Mouse (Mus musculus) kidney, embryonic 14.5 days (tissue): ENCODE measurements at regions not wholly inside any gene's neighbourhood (a gene's known extent, or its start where the extent isn't known, plus 50 kb on each side); places are given as distances from the start of the nearest gene placed in this dataset.
A peak's percentile ranks its signal among the peaks of the same experiment; 100 is the strongest.

ENCODE experiments used
- ATAC-seq: fragments of 200-750 bp; cut with Nextera tagmentation; 2 replicates; pipeline ENCODE4 v1.8.0; 2017; ENCODE audit warnings: moderate number of reproducible peaks, mild to moderate bottlenecking, moderate TSS enrichment, moderate library complexity; ENCODE audit not compliant: low FRiP score, low TSS enrichment
- H3K27ac ChIP-seq: fragments of 300-500 bp; sonication (generic); 2 replicates; pipeline ENCODE4 v1.5.1; 2014; ENCODE audit warnings: low read depth, mild to moderate bottlenecking, low read length, moderate library complexity, mixed read lengths
- H3K27me3 ChIP-seq: fragments of 300-500 bp; sonication (generic); 2 replicates; pipeline ENCODE4 v1.6.1; 2014; ENCODE audit warnings: mild to moderate bottlenecking, low read length; ENCODE audit not compliant: control insufficient read depth, insufficient read depth
- H3K36me3 ChIP-seq: fragments of 300-500 bp; sonication (generic); 2 replicates; pipeline ENCODE4 v1.6.1; 2014; ENCODE audit warnings: low read length, mixed read lengths; ENCODE audit not compliant: control insufficient read depth, insufficient read depth
- H3K4me1 ChIP-seq: fragments of 300-500 bp; sonication (generic); 2 replicates; pipeline ENCODE4 v1.6.1; 2014; ENCODE audit warnings: low read length, mixed read lengths; ENCODE audit not compliant: control insufficient read depth, insufficient read depth
- H3K4me2 ChIP-seq: fragments of 300-500 bp; sonication (generic); replicated peaks from 2 replicates; pipeline ENCODE4 v1.6.1; 2014; ENCODE audit warnings: low read depth, mild to moderate bottlenecking, low read length
- H3K4me3 ChIP-seq: fragments of 300-500 bp; sonication (generic); 2 replicates; pipeline ENCODE4 v1.5.1; 2014; ENCODE audit warnings: mild to moderate bottlenecking, low read length
- H3K9ac ChIP-seq: fragments of 300-500 bp; sonication (generic); 2 replicates; pipeline ENCODE4 v1.6.1; 2014; ENCODE audit warnings: low read depth, mild to moderate bottlenecking, low read length, moderate library complexity
- H3K9me3 ChIP-seq: fragments of 300-500 bp; sonication (generic); 2 replicates; pipeline ENCODE4 v1.6.1; 2016; ENCODE audit warnings: low read length; ENCODE audit not compliant: control insufficient read depth
- WGBS: fragments of 180-500 bp; shearing (Covaris S2); extraction: QIAGEN DNeasy Blood & Tissue Kit; methylation state at CpG from one replicate; pipeline ENCODE4 v1.1.7; 2014; 5-methylcytosine and 5-hydroxymethylcytosine counted together

DNA sequence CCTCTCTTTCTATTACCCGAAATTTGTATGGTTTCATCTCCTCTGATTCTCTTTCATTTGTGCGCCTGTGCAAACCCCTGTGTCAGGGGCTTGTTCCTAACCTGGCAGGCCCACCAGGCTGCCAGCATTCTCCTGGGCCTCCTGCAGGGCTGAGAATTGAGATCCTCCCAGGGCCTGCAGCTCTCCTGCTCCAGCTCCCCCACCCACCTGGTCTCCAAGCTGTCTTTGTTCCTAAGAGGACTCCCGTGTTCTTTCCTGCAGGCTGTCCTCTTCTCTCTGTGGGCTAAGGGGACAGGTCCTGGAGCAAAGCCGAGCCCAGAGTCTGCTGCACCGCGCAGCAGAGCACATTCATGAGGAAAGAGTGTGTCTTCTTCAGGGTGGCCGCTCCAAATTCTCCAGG lies 163.3 kb upstream of the Gm4791 start:
- H3K27ac ChIP-seq: no peak overlapping the region
- no peaks in the 10 kb centered on the region for H3K4me1 ChIP-seq
- ATAC-seq: no peak
- no peak overlapping the region for H3K4me2 ChIP-seq
- no peak overlapping the region for H3K4me3 ChIP-seq
- H3K27me3 ChIP-seq: no peaks in the 10 kb centered on the region
- H3K9me3 ChIP-seq: no peaks in the 10 kb centered on the region
- H3K9ac ChIP-seq: no peak overlapping the region
- H3K36me3 ChIP-seq: no peaks in the 10 kb centered on the region
- 58% methylated on average over 7 of the region's 7 CpGs for WGBS

DNA sequence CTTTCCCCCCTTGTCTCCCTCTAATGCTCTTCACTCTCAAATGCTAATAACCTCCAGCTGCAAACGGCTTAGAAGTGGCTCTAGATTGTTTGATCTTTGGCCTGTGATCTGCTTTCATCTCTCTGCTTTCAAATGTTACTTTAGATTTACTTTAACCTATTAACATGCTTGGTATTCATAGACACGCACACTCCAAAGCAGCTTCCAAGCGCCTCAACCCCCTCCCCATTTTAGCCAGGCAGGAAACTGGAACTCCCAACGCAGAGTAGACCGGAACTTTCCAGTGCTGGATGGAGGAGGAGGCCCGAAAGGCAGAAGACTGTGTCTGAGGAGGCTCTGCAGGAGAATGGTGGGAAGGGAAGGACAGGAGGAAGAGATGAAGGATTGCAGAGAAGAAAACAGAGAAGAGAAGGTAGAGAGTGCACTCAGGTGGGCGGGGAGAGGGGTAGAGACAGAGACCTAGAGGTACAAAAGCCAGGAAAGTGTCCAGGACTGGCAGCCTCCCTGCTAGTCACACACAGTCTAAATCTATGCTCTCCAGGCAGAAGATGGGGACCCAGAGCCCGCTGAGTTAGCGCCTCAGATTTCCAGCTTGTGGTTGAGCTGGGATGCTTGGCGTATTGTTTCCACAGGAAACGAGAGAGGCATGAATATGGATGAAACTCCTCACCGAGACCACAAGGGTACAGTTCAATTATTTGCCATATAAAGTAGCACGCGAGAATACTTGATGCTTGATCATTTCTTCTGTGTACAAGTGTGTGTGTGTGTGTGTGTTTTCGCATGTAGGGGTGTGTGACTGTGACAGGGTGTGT lies 167.6 kb upstream of the Gm4791 start:
- H3K27me3 ChIP-seq: no peaks in the 10 kb centered on the region
- H3K9me3 ChIP-seq: no peaks in the 10 kb centered on the region
- H3K27ac ChIP-seq: peak overlapping the region; percentile 76; the same call in 1 of the 2 replicates
- 34% methylated on average over 15 of the region's 15 CpGs for whole genome bisulfite sequencing
- H3K9ac ChIP-seq: no peak overlapping the region
- no peak overlapping the region; the same call in 1 of the 2 replicates for H3K4me3 ChIP-seq
- no peaks in the 10 kb centered on the region for H3K4me1 ChIP-seq
- no peaks in the 10 kb centered on the region for H3K36me3 ChIP-seq
- ATAC-seq: 0 out of 2 replicates have a peak, but pooled peaks have one; percentile 43
- H3K4me2 ChIP-seq: no peak overlapping the region

DNA sequence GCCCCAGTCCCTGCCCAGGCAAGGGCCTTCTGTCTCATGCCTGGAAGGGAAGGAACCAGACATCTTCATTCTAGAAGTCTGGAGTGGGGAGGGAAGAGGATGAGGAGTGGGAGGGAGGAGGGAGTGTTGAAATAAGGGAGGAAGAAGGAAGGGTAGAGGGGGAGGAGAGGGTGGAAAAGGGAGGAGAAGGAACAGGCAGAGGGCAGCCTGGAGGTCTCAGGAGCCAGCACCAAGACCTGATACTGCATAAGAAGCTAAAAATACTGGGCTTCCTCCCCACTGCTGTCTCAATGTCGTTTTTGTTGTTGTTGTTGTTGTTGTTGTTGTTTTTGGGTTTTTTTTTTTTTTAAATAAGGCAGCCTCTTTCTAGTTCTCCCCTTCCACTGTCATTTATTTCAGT lies 168.2 kb upstream of the Gm4791 start:
- Histone ChIP-seq H3K9me3 (no peaks in the 10 kb centered on the region), H3K27me3 (no peaks in the 10 kb centered on the region), H3K36me3 (no peaks in the 10 kb centered on the region), H3K4me1 (no peaks in the 10 kb centered on the region), H3K4me3 (no peak overlapping the region), H3K27ac (peak overlapping the region; percentile 62; the same call in 1 of the 2 replicates), H3K4me2 (no peak overlapping the region), H3K9ac (no peak overlapping the region)
- WGBS: 0% methylated on average over 1 of the region's 1 CpGs
- peak; percentile 20; the same call in 1 of the 2 replicates for ATAC-seq

DNA sequence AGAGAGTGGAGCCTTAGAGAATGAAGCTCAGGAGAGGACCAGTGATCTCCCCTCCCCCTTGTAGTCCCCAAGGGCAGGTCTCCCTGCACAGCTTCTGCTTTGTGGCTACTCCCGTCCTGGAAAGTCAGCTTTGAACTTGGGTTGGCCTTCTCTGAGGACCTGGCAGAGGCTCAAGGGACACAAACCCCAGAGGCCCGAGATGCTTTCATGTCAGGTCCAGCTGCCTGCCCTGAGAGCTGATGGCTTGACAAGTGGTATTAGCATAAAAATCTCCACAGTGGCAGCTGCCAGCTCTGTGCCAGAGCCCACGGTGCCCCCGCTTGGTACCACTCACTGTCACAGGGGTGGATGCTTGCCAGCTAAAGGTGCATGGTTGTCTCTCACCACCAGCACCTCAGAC lies 173.8 kb upstream of the Gm4791 start:
- Histone ChIP-seq H3K27ac (no peak overlapping the region), H3K27me3 (no peaks in the 10 kb centered on the region), H3K4me3 (no peak overlapping the region), H3K4me1 (no peaks in the 10 kb centered on the region), H3K4me2 (no peak overlapping the region), H3K36me3 (no peaks in the 10 kb centered on the region), H3K9ac (no peak overlapping the region), H3K9me3 (no peaks in the 10 kb centered on the region)
- ATAC-seq: no peak
- 66% methylated on average over 4 of the region's 4 CpGs for WGBS

DNA sequence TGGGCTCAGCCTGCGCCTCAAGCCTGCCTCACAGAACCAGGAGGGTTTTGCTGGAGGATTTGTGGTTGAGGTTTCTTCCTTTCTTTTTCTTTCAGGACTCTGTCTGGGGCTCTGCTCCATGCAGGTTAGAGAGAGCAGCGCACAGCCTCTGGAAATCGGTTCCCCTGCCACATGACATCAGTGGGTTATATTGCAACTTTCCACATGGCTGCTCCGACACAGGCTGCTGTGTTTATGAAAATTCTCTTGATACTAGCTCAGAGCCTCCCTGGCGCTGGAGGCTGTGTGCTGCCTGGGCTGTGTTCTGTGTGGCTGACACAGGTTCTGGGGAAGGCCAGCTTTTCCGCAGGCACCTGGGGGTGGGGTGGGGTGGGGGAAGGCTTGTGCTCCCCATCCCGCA lies 178.7 kb upstream of the Gm4791 start:
- ATAC-seq: no peak
- no peak overlapping the region for H3K9ac ChIP-seq

DNA sequence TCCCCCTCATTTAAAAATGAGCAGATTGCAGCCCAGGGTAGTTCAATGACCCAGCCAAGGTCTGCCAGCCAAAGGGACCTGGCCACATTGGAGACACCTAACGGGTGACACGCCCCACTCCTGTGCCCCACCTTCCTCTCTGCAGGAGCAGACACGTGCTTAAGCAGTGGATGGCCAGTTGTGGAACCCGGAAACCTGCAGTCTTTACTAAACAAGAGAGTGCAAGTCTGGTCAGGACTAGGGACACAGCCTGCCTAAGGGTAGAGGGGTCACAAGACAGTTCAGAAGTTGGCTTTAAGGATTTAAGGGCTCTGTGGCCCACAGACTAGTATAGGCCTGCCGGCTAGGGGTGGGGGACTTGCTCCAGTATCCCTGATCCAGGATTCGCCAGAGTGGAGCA lies 179.2 kb upstream of the Gm4791 start:
- Histone ChIP-seq H3K27ac (no peak overlapping the region; the same call in 1 of the 2 replicates), H3K4me3 (no peak overlapping the region), H3K9me3 (no peaks in the 10 kb centered on the region), H3K9ac (no peak overlapping the region), H3K4me2 (no peak overlapping the region), H3K36me3 (no peaks in the 10 kb centered on the region), H3K4me1 (no peaks in the 10 kb centered on the region), H3K27me3 (no peaks in the 10 kb centered on the region)
- no peak for ATAC-seq
- 47% methylated on average over 6 of the region's 6 CpGs for WGBS

More for the DNA sequence above, 178.7 kb upstream of the Gm4791 start:
- no peaks in the 10 kb centered on the region for H3K27me3 ChIP-seq
- H3K4me1 ChIP-seq: no peaks in the 10 kb centered on the region
- no peak overlapping the region; the same call in 1 of the 2 replicates for H3K27ac ChIP-seq
- no peak overlapping the region for H3K4me2 ChIP-seq
- no peak overlapping the region for H3K4me3 ChIP-seq
- WGBS: 52% methylated on average over 7 of the region's 7 CpGs
- no peaks in the 10 kb centered on the region for H3K36me3 ChIP-seq
- no peaks in the 10 kb centered on the region for H3K9me3 ChIP-seq

DNA sequence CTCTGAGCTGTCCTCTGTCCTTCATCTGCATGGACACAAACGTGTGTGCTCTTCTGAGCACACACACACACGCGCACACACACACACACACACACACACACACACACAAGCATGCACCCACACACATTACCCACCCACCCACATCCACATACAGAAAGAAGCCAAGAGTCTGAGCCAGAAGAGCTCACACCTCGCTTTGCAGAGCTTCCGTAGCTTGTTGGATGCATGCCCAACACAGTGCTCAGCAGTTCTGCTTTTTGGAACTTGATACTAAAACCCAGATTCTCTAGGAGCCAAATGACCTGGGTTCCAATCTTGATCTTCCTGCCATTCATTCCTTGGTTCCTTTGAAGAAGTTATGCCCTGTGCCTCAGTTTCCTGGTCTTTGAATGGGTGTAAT lies 182.4 kb upstream of the Gm4791 start:
- H3K4me1 ChIP-seq: no peaks in the 10 kb centered on the region
- H3K4me3 ChIP-seq: no peak overlapping the region
- H3K27me3 ChIP-seq: no peaks in the 10 kb centered on the region; the same call in 1 of the 2 replicates
- WGBS: 87% methylated on average over 5 of the region's 5 CpGs
- H3K9me3 ChIP-seq: no peaks in the 10 kb centered on the region
- no peak overlapping the region for H3K9ac ChIP-seq
- ATAC-seq: no peak
- H3K36me3 ChIP-seq: no peaks in the 10 kb centered on the region
- no peak overlapping the region for H3K27ac ChIP-seq
- H3K4me2 ChIP-seq: no peak overlapping the region

DNA sequence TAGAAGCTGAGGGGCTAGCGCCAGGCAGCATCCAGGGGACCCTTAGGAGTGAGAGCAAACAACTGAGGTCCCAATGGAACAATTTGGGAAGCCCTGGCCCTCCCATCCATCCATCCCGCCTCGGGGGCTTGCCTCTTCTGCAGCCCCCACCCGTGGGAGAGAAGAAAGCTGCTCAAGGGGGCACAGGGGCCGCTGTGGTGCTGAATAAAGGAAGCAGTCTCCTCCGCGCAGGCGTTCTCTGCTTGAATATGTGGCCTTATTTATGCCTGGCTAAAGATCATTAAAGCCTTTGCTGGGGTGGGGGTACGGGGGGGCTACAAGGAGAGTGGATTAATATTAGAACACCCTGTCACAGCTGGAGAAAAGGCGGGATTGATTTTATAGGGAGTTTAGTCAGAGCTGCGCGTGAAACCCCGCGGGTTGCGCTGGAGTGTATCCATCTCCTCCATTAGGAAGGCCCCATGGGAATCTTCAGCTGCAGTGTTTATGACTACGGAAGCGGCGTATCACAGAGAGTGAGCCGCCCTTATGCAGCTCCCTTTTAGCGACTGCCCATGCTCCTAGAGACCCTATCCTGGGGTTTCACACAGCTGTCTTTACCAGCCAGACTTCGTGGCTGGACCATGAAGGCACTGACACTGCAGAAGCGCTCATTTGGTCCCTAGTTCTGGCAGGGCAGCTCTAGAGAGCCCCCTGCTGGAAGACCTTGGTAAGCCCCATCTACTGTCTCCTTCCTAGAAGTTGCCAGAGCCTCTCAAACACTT lies 183.9 kb upstream of the Gm4791 start:
- peak; percentile 83 for ATAC-seq
- Histone ChIP-seq H3K36me3 (no peaks in the 10 kb centered on the region), H3K27me3 (no peaks in the 10 kb centered on the region; the same call in 1 of the 2 replicates), H3K4me3 (peak overlapping the region; percentile 34), H3K4me2 (peak overlapping the region; percentile 55), H3K9me3 (no peaks in the 10 kb centered on the region), H3K4me1 (no peaks in the 10 kb centered on the region), H3K27ac (no peak overlapping the region), H3K9ac (0 out of 2 replicates have a peak overlapping the region, but pooled peaks have one; percentile 7)
- 10% methylated on average over 22 of the region's 22 CpGs for WGBS

DNA sequence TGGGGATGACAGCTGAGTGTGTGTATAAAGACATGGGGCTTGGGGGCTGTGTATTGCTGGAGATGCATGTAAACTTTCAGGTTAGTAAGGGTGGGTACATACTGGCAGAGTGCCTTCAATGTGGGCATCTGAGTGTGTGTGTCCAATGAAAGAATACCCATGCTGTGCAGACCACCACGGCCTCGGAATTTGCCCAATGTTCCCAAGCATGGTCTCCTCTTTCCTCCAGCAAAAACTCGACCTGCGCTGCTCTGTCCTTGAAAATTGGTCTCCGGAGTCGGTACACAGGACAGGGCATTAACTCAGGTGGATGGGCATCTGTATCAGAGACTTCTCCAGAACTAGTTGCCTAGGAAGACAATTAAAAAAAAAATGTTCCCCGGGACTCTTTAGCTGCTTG lies 188.3 kb upstream of the Gm4791 start:
- H3K27me3 ChIP-seq: no peaks in the 10 kb centered on the region; the same call in 1 of the 2 replicates
- H3K27ac ChIP-seq: no peak overlapping the region
- H3K9me3 ChIP-seq: no peaks in the 10 kb centered on the region
- H3K36me3 ChIP-seq: no peaks in the 10 kb centered on the region
- no peak overlapping the region for H3K4me2 ChIP-seq
- H3K4me3 ChIP-seq: no peak overlapping the region
- no peak for ATAC-seq
- H3K4me1 ChIP-seq: no peaks in the 10 kb centered on the region
- 88% methylated on average over 7 of the region's 7 CpGs for WGBS
- H3K9ac ChIP-seq: no peak overlapping the region
